Mouse (Mus musculus) inflammation-experienced regulatory T-cells, adult 16 weeks (primary cell): ENCODE measurements around the gene Itga3. TPM values are rescaled to one million over a fixed set of nuclear protein-coding genes. Genes with fewer than 3 reads are reported as not detected.

Experiments
- polyA plus RNA-seq: library from polyadenylated mRNA; unstranded; fragments of 100-300 nt; shearing (Covaris generic); gene quantifications from one replicate; pipeline ENCODE4 v1.2.1, GENCODE M21; 2017

The Itga3 gene
- polyA plus RNA-seq = 1.4 TPM

DNA sequence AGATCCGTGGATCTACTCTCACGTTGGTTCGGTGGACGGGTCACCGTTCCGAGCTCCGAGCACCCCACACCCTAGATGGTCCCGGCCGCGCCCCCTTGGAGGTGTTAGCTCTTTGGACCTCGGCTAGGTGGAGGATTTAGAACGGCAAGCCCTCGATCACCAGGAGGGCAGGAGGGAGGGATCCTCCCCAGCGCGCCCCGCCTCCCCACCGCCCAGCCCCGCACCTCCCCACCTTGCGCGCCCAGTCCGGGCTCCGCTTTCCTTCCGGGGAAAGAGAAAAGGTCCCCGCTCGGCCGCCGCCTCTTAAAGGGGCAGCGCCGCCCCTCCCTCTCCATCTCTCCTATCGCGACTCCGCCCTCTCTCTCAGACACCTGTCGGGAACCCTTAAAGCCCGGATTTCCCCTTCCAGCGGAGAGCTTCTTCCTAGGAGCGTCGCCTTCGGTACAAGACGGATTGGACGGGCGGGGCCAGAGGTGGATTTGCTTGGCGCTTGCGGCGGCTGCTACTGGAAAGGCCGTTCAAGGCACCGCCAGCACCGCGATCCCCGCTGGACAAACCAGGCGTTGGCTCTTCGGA lies at the start of gene Itga3:
Gene Itga3, minus strand, starts transcription at position 266 of the 576 bp plus-strand sequence.

DNA sequence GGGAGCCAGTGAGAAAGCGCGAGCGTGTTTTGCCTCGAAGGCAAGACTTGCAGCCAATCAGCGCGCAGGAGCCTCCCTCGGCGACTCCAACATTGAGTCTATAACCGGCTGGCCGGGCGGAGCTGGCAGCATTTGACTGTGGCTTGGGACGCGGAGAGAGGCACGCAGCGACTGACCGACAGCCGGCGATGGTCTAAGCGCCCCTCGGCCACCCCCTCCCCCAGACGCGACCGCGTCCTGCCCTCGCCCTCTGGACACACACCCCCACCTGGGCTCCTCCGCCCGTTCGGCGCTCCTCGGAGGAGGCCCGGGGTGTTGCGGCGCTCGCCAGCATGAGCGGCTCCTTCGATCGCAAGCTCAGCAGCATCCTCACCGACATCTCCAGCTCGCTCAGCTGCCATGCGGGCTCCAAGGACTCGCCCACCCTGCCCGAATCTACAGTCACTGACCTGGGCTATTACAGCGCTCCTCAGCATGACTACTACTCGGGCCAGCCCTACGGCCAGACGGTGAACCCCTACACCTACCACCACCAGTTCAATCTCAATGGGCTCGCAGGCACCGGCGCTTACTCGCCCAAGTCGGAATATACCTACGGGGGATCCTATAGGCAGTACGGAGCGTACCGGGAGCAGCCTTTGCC lies 43.5 kb upstream of the Itga3 start, which contains the start of gene Dlx3:
Gene Dlx3, plus strand, starts transcription at position 130 of the 643 bp plus-strand sequence.

GRCm38 (mm10) chr11:95041139-95041609 lies 35.4 kb downstream of the Itga3 start, which contains the start of gene Pdk2:
Gene Pdk2, minus strand, starts transcription at chr11:95041354.

GRCm38 (mm10) chr11:95009629-95010014 lies 67.0 kb downstream of the Itga3 start, which contains the start of gene Samd14:
Gene Samd14, plus strand, starts transcription at chr11:95009879.

Other genes with a start within 250 kb of the Itga3 start
- 1.2 TPM for gene Col1a1, start 140.6 kb downstream of the Itga3 start, polyA plus RNA-seq
- gene Hils1, start 109.2 kb downstream of the Itga3 start, polyA plus RNA-seq = not detected
- gene Sgca, start 100.5 kb downstream of the Itga3 start, polyA plus RNA-seq = not detected
- 12.7 TPM for gene Ppp1r9b, start 85.8 kb downstream of the Itga3 start, polyA plus RNA-seq
- 0.95 TPM for gene Samd14, start 66.9 kb downstream of the Itga3 start, polyA plus RNA-seq
- gene Pdk2, start 35.4 kb downstream of the Itga3 start, polyA plus RNA-seq = 24.9 TPM
- not detected for gene Dlx3, start 43.3 kb upstream of the Itga3 start, polyA plus RNA-seq
- not detected for gene Dlx4, start 69.5 kb upstream of the Itga3 start, polyA plus RNA-seq
- 0.62 TPM for gene Tac4, start 184.7 kb upstream of the Itga3 start, polyA plus RNA-seq
- gene Kat7, start 233.4 kb upstream of the Itga3 start, polyA plus RNA-seq = 140 TPM